Mouse (Mus musculus) myocyte (in vitro differentiated cells): ENCODE results near the gene Igfbp3.

Source experiments
- CEBPB ChIP-seq: IDR thresholded peaks from 2 replicates; pipeline ENCODE4 v1.6.1; 2011; ENCODE audit warnings: mild to moderate bottlenecking, moderate library complexity; ENCODE audit not compliant: poor library complexity, insufficient read depth, severe bottlenecking
- E2F4 ChIP-seq: IDR thresholded peaks from one replicate; pipeline ENCODE4 v1.6.1; 2011; ENCODE audit warnings: mild to moderate bottlenecking, control low read depth, moderate library complexity; ENCODE audit not compliant: insufficient read depth
- MAX ChIP-seq: IDR thresholded peaks from one replicate; pipeline ENCODE4 v1.6.1; 2011; ENCODE audit warnings: low read depth, mild to moderate bottlenecking, control low read depth
- MYOD1 ChIP-seq, 3 experiments: IDR thresholded peaks; one replicate each; pipeline ENCODE4 v1.6.1; 2011; ENCODE audit warnings: control low read depth in 2 of 3, low read depth in 2 of 3, mild to moderate bottlenecking in 2 of 3, moderate library complexity in 1 of 3; ENCODE audit not compliant: insufficient read length in 2 of 3, control insufficient read depth in 1 of 3
- MYOG ChIP-seq, 3 experiments: IDR thresholded peaks; one replicate each; pipeline ENCODE4 v1.6.1; 2011; ENCODE audit warnings: control low read depth in 2 of 3, low read depth in 2 of 3, mild to moderate bottlenecking in 2 of 3; ENCODE audit not compliant: insufficient read length in 2 of 3, control insufficient read depth in 1 of 3, insufficient read depth in 1 of 3
- POLR2A ChIP-seq: IDR thresholded peaks from one replicate; pipeline ENCODE4 v1.6.1; 2011; ENCODE audit warnings: low read depth, mild to moderate bottlenecking, control low read depth, moderate library complexity; ENCODE audit not compliant: insufficient read length
- POLR2AphosphoS2 ChIP-seq: IDR thresholded peaks from one replicate; pipeline ENCODE4 v1.6.1; 2011; ENCODE audit warnings: low read depth, control low read depth; ENCODE audit not compliant: insufficient read length
- REST ChIP-seq: IDR thresholded peaks from one replicate; pipeline ENCODE4 v1.6.1; 2011; ENCODE audit warnings: mild to moderate bottlenecking, control low read depth, moderate library complexity; ENCODE audit not compliant: insufficient read depth, insufficient read length
- SRF ChIP-seq: IDR thresholded peaks from one replicate; pipeline ENCODE4 v1.6.1; 2011; ENCODE audit warnings: low read depth; ENCODE audit not compliant: control insufficient read depth, insufficient read length
- TCF12 ChIP-seq: IDR thresholded peaks from one replicate; pipeline ENCODE4 v1.6.1; 2011; ENCODE audit warnings: mild to moderate bottlenecking, control low read depth; ENCODE audit not compliant: poor library complexity, insufficient read depth, severe bottlenecking
- TCF3 ChIP-seq: IDR thresholded peaks from one replicate; pipeline ENCODE4 v1.6.1; 2011; ENCODE audit warnings: low read depth, control low read depth; ENCODE audit not compliant: insufficient read length
- USF1 ChIP-seq: IDR thresholded peaks from one replicate; pipeline ENCODE4 v1.6.1; 2011; ENCODE audit warnings: low read depth, mild to moderate bottlenecking, control low read depth, moderate library complexity

DNA sequence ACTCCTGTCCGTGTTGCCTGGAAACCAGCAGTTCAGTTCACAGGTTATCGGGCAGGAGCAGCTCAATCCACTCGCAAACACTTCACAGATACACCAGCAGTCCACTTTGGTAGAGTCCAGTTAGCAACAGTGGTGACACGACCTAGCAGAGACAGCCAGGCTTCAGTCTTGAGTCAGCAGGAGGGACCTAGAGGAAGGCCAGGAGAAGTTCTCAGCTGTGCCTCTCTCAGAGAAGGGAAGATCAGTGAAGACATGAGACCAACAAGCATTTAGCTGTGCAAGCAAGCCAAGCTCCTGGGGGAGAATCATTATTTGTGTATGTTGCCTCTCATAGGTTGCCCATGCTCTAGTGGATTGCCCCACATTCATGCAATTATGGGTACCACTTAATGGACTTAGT is 14.4 kb upstream of the Igfbp3 start:
- TF ChIP-seq POLR2A = no peak
- TF ChIP-seq SRF = no peak
- no peak for TF ChIP-seq MAX
- TF ChIP-seq MYOD1 (IDR thresholded peaks at IDR 0.05; ENCODE audit: control insufficient read depth in 1 of 3, insufficient read length in 2 of 3, low read depth in 2 of 3) = no peak
- no peak for TF ChIP-seq MYOG (IDR thresholded peaks at IDR 0.05; ENCODE audit: control insufficient read depth in 1 of 3, insufficient read depth in 1 of 3, insufficient read length in 2 of 3, low read depth in 2 of 3)
- TF ChIP-seq POLR2AphosphoS2 = no peak
- TF ChIP-seq E2F4 = no peak
- no peak for TF ChIP-seq TCF12
- TF ChIP-seq CEBPB = no peak
- no peak for TF ChIP-seq REST
- no peak for TF ChIP-seq TCF3
- no peak for TF ChIP-seq USF1
